Mouse (Mus musculus) heart, adult 2 months (tissue): Measurements from ENCODE around the gene Myl6b. TPM values are rescaled to one million over a fixed set of nuclear protein-coding genes. Genes with fewer than 3 reads are reported as not detected.

Source experiments
- DNase-seq, 2 experiments: peaks; one replicate each; pipeline ENCODE4 v3.0.0; 2021
- H3K27ac ChIP-seq: fragments of 200-600 bp; 2 replicates; pipeline ENCODE4 v1.8.1; 2022
- H3K27me3 ChIP-seq: fragments of 200-500 bp; 2 replicates; pipeline ENCODE4 v1.6.1; 2012; ENCODE audit warnings: mild to moderate bottlenecking, low read length, inconsistent platforms, mixed read lengths; ENCODE audit not compliant: control insufficient read depth, insufficient read depth
- H3K36me3 ChIP-seq: fragments of 200-500 bp; 2 replicates; pipeline ENCODE4 v1.6.1; 2012; ENCODE audit warnings: low read length, inconsistent platforms; ENCODE audit not compliant: control insufficient read depth, insufficient read depth
- H3K4me1 ChIP-seq: fragments of 200-500 bp; 2 replicates; pipeline ENCODE4 v1.6.1; 2011; ENCODE audit warnings: low read length; ENCODE audit not compliant: control insufficient read depth, insufficient read depth
- H3K4me3 ChIP-seq: fragments of 200-600 bp; 2 replicates; pipeline ENCODE4 v1.8.1; 2022
- H3K79me2 ChIP-seq: fragments of 200-500 bp; replicated peaks from 2 replicates; pipeline ENCODE4 v1.6.1; 2012; ENCODE audit warnings: mild to moderate bottlenecking, inconsistent platforms, low read length, moderate library complexity, mixed read lengths; ENCODE audit not compliant: control insufficient read depth, insufficient read depth
- H3K9ac ChIP-seq: fragments of 200-500 bp; 2 replicates; pipeline ENCODE4 v1.6.1; 2012; ENCODE audit warnings: low read depth, mild to moderate bottlenecking, control low read depth, inconsistent platforms, low read length, mixed read lengths
- CTCF ChIP-seq: fragments of 200-600 bp; IDR thresholded peaks from 2 replicates; pipeline ENCODE4 v1.8.1; 2022; ENCODE audit warnings: antibody characterized with exemption, mild to moderate bottlenecking, moderate library complexity
- EP300 ChIP-seq: fragments of 200-500 bp; IDR thresholded peaks from 2 replicates; pipeline ENCODE4 v1.6.1; 2011; ENCODE audit warnings: low read depth, low read length, control low read depth; ENCODE audit not compliant: insufficient read depth
- POLR2A ChIP-seq: fragments of 200-500 bp; IDR thresholded peaks from 2 replicates; pipeline ENCODE4 v1.6.1; 2011; ENCODE audit warnings: mild to moderate bottlenecking, low read depth, low read length, control low read depth; ENCODE audit not compliant: insufficient read depth
- WGBS: fragments of 180-500 bp; shearing (Covaris S2); methylation state at CpG from one replicate; pipeline ENCODE4 v1.1.7; 2018; 5-methylcytosine and 5-hydroxymethylcytosine counted together
- intact Hi-C: fragments of 180-260 bp; cut with DNase I; formaldehyde crosslinking; loops from one replicate; pipeline ENCODE4 v1.15.1; 2025
- polyA plus RNA-seq: library from polyadenylated mRNA; depleted of rRNA; stranded (reverse); fragments of >200 nt; gene quantifications from 2 replicates; pipeline ENCODE4 v1.2.3, GENCODE M21; 2012
- total RNA-seq, 2 experiments: library from RNA; stranded (reverse); gene quantifications; 2 replicates each; pipeline ENCODE4 v1.2.3; 2021

The Myl6b gene
- total and polyA plus RNA-seq, 3 experiments = 2.9 to 3.8 (median 3.5) TPM

DNA sequence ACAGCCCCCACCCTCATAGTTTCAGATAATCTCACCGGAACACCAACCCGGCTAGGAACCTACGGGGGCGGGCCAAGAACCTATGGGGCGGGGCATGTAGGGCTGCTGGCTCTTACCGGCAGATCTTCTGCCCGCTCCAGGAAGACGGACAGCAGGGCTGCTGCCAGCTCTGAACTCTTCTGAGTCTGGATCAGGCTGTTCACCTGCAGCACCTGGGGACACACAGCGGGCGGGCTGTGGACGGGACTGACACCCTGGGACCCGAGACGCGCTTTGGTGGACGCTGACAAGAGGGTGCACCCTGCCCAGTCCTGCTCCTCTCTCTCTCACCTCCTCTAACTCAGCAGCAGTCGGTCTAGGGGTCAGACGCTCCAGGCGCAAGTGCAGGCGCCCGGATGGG lies 17.5 kb upstream of the Myl6b start:
- no peak overlapping the region for H3K4me3 ChIP-seq

DNA sequence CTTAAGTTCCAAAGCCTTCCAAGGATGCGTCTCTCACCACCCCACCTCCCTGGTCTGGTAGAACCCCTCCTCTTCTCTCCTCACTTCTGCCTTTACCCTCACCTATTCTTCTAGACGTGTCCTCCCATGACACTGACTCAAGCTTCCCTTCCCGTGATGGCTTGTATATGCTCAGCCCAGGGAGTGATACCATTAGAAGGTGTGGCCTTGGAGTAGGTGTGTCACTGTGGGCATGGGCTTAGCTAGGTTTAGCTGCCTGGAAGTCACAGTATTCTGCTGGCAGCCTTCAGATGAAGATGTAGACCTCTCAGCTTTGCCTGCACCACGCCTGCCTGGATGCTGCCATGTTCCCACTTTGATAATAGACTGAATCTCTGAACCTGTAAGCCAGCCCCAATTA lies 16.6 kb upstream of the Myl6b start:
- no peaks in the 10 kb centered on the region for H3K79me2 ChIP-seq
- H3K27me3 ChIP-seq = no peaks in the 10 kb centered on the region
- H3K9ac ChIP-seq = no peak overlapping the region
- TF ChIP-seq CTCF (no peak), POLR2A (no peak), EP300 (no peak)
- DNase-seq = no peak
- no peak overlapping the region for H3K4me3 ChIP-seq
- H3K27ac ChIP-seq = no peak overlapping the region
- no peaks in the 10 kb centered on the region for H3K4me1 ChIP-seq
- WGBS = 82% methylated on average over 4 of the region's 4 CpGs
- no peaks in the 10 kb centered on the region for H3K36me3 ChIP-seq
- intact Hi-C loops = no loop called here

More for the DNA sequence above, 17.5 kb upstream of the Myl6b start:
- Histone ChIP-seq H3K79me2 (no peaks in the 10 kb centered on the region), H3K27me3 (no peaks in the 10 kb centered on the region), H3K36me3 (no peaks in the 10 kb centered on the region), H3K9ac (no peak overlapping the region), H3K4me1 (no peaks in the 10 kb centered on the region), H3K27ac (no peak overlapping the region)
- intact Hi-C loops = no loop called here
- WGBS = 81% methylated on average over 20 of the region's 20 CpGs
- no peak for TF ChIP-seq POLR2A
- TF ChIP-seq CTCF = no peak
- no peak for TF ChIP-seq EP300
- DNase-seq = no peak

DNA sequence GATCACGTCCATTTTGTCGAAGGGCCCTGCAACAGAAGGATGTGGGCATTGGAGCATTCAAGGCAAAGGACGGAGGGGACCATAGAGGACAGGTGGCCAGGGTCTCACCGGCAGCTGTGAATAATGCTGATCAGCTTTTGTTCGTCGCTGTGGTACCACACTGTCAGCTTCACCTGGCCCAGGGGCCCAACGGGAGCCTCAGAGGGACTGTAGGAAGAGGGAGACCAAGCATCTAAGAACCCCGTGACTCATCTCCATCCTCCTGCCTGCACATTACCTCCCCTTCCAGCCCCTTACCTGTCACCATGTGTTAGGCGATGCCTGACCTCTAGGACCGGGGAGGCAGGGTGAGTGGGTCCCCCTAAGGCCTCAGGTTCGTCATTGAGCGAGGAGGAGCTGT lies 13.3 kb upstream of the Myl6b start:
- intact Hi-C loops = no loop called here
- Histone ChIP-seq H3K9ac (no peak overlapping the region), H3K4me1 (no peaks in the 10 kb centered on the region), H3K4me3 (no peak overlapping the region), H3K36me3 (no peaks in the 10 kb centered on the region), H3K27ac (no peak overlapping the region), H3K79me2 (no peaks in the 10 kb centered on the region), H3K27me3 (no peaks in the 10 kb centered on the region)
- no peak for DNase-seq
- TF ChIP-seq EP300 (no peak), CTCF (no peak)
- 90% methylated on average over 12 of the region's 12 CpGs for WGBS

DNA sequence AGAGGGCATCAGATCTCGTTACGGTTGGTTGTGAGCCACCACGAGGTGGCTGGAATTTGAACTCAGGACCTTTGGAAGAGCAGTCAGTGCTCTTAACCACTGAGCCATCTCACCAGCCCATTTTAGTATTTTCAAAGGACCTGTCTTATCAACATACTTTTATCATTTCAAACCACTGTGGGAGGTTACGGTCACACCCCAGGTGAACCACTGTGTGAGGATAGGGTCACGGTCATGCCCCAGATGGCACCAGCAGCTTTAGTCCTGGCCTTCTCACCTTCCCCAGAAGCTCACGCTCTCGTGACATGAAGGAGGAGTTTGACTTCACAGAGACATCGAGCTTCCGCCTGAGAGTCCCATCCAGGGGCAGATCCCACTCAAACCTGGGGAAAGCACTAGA lies 12.7 kb upstream of the Myl6b start:
- no peak overlapping the region for H3K4me3 ChIP-seq
- H3K27ac ChIP-seq = no peak overlapping the region
- H3K27me3 ChIP-seq = no peaks in the 10 kb centered on the region
- H3K36me3 ChIP-seq = no peaks in the 10 kb centered on the region
- TF ChIP-seq POLR2A (no peak), EP300 (no peak)
- DNase-seq = no peak
- intact Hi-C loops = no loop called here
- H3K4me1 ChIP-seq = no peaks in the 10 kb centered on the region
- H3K79me2 ChIP-seq = no peaks in the 10 kb centered on the region
- 94% methylated on average over 9 of the region's 9 CpGs for WGBS
- no peak overlapping the region for H3K9ac ChIP-seq

GRCm38 (mm10) chr10:128510301-128510700 lies 11.8 kb upstream of the Myl6b start:
- TF ChIP-seq EP300 = no peak
- no peak for TF ChIP-seq POLR2A
- no peak for TF ChIP-seq CTCF
- DNase-seq = no peak
- no peaks in the 10 kb centered on the region for H3K4me1 ChIP-seq
- no peak overlapping the region for H3K4me3 ChIP-seq
- H3K27me3 ChIP-seq = no peaks in the 10 kb centered on the region
- H3K27ac ChIP-seq = no peak overlapping the region
- H3K79me2 ChIP-seq = no peaks in the 10 kb centered on the region
- intact Hi-C loops = no loop called here
- H3K9ac ChIP-seq = no peak overlapping the region
- 84% methylated on average over 11 of the region's 11 CpGs for WGBS
- H3K36me3 ChIP-seq = no peaks in the 10 kb centered on the region

DNA sequence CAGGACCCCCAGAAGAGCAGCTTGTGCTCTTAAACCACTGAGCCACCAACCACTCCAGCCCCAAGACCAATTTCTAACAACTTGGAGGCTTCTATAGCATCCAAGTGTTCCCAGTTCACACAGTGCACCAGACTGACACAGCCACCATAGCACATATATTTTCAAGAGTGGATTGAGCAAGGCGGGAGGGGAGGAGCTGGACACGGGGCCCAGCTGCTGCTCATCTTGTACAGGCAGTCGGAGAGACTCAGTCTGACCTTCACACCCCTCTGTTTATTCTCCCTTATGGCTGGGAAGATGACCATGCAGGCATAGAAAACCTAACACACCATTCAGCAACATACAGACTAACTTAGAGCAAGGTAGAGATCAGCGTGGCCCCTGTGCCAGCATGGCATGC lies 11.3 kb upstream of the Myl6b start:
- DNase-seq = no peak

More for the DNA sequence above, 11.3 kb upstream of the Myl6b start:
- Histone ChIP-seq H3K4me3 (no peak overlapping the region), H3K4me1 (no peaks in the 10 kb centered on the region), H3K27me3 (no peaks in the 10 kb centered on the region), H3K27ac (no peak overlapping the region), H3K9ac (no peak overlapping the region), H3K79me2 (no peaks in the 10 kb centered on the region), H3K36me3 (no peaks in the 10 kb centered on the region)
- TF ChIP-seq POLR2A (no peak), EP300 (no peak), CTCF (no peak)
- intact Hi-C loops = no loop called here
- WGBS = 81% methylated on average over 4 of the region's 4 CpGs
